Mouse (Mus musculus) brain, embryonic 14.5 days (tissue): ENCODE data around the gene Hoxb1.

Experiments used
- CTCF ChIP-seq: fragments of 200-500 bp; IDR thresholded peaks from 2 replicates; pipeline ENCODE4 v1.5.1; 2012; ENCODE audit warnings: inconsistent platforms, mild to moderate bottlenecking, moderate library complexity, borderline replicate concordance; ENCODE audit not compliant: insufficient read depth, insufficient read length; ENCODE audit errors: extremely low read depth
- POLR2A ChIP-seq: fragments of 200-500 bp; IDR thresholded peaks from 2 replicates; pipeline ENCODE4 v1.6.1; 2012; ENCODE audit warnings: mild to moderate bottlenecking, inconsistent platforms, borderline replicate concordance; ENCODE audit not compliant: poor library complexity, insufficient read depth, insufficient read length, severe bottlenecking; ENCODE audit errors: extremely low read depth

GRCm38 (mm10) chr11:96343206-96343745, 22.3 kb upstream of the Hoxb1 start:
- TF ChIP-seq CTCF (no peak), POLR2A (no peak)
